Mouse (Mus musculus) heart, postnatal 0 days (tissue): ENCODE data around the gene Fam81b.

Experiments used
- CTCF ChIP-seq: IDR thresholded peaks from 2 replicates; pipeline ENCODE4 v1.5.1; 2016; ENCODE audit warnings: antibody characterized with exemption, control low read depth, low read depth
- EP300 ChIP-seq: IDR thresholded peaks from 2 replicates; pipeline ENCODE4 v1.6.1; 2016; ENCODE audit warnings: antibody characterized with exemption, low read depth

- TF ChIP-seq CTCF, result no peak
- TF ChIP-seq EP300, result no peak
These were observed 130.6 kb downstream of the Fam81b start for GRCm38 (mm10) chr13:76174297-76174696.
